Mouse (Mus musculus): Measurements from ENCODE around the gene Slc35d2.
"Not testable (repeated sequence)": the region's sequence is repeated elsewhere in the genome, so short reads cannot be mapped to it uniquely, and the experiment has no call there.

Slc35d2 gene

DNA sequence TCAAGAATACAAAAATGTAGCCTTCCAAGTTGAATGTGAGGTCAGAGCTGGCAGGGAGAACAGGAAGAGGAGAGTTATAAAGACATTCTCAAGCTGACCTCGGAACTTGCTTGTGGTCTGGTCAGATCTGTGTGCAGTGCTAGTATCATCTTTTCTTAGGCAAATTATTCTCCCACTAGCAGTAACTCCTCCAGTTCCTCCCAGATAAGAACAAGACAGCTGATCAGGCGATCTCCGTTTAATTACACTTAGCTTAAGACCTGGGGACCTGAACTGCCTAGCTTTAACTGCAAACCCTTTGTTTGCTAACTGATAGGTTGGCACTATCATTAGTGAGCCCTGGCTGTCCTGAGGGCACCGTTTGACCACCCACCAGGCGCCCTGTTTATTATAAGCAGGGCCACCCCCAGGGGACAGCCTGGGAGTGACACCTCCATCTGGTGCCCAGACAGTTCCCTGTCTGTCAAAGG, 20.8 kb downstream of the Slc35d2 start:
- DNase-seq, result no peak

DNA sequence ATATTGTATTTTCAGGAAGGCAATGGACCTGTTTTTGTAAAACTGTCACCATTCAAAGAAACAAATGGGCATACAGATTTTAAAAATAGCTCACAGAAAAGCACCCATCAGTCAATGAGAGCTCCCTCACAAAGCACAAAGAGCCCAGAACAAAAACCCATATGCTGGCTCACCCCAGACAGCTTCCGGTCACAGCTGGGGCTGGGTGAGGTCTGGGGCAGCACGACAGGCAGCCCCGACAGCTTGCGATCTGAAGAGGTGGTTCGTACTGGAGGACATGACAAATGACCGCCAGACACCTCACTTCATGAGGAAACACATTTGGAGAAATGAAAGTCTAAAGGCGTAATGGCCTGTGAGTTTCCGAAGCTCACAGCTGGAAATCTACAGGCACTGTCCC, 21.6 kb downstream of the Slc35d2 start:
- no peak for DNase-seq

DNA sequence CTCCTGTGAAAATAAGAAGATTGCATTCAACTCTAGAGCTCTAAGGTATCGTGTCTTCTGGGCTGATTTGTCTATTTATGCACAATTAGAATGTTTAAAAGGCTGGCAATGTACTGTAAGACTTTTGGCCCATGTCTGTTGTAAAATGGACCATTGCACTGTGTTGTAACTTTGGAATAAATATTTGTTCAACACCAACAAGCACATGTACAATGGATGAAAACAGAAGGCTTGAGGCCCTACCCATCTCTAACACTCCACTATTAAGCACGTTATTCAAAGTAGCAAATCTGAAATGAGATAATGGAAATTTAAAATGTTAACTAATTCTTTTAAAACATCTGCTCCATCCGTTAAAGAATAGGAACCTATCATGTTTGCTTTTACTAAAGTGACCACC, 22.1 kb downstream of the Slc35d2 start:
- DNase-seq, result no peak

DNA sequence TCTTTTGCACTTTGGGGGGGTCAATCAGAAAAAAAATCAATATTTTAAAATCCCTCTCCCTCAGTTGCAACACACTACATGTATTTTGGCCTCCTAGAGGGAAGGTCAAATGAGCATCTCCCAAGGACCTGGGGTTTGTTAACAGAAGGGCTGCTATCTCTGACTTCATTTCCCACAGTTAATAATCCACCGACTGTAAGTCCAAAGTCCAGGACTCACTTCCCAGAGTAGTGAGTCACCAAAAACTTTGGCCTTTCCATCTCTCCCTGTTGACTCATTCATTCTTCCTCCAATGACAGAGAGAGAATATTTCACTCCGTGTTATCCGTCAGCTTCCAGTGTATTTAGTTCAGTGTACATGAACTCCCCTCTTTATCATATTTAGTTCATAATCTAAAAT, 23.5 kb downstream of the Slc35d2 start:
- no peak for DNase-seq

DNA sequence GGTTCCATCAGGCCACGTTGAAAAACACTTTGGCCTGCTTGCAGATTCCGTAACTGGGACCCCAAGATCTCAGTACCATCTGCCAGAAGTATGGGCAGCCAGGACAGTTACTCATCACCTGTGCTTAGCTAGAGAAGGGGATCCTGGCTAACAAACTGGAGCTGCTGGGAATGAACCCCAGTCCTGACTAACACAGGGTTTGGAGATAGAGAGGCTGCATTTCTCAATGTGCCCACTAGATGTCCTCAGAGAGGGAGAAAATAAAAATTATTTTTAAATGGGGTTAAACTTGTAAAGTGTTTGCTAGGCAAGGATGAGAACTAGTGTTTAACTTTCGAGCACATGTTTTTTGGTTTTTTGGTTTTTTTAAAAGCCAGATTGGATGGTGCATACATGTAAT, 29.0 kb downstream of the Slc35d2 start:
- DNase-seq, result peak; percentile 52

DNA sequence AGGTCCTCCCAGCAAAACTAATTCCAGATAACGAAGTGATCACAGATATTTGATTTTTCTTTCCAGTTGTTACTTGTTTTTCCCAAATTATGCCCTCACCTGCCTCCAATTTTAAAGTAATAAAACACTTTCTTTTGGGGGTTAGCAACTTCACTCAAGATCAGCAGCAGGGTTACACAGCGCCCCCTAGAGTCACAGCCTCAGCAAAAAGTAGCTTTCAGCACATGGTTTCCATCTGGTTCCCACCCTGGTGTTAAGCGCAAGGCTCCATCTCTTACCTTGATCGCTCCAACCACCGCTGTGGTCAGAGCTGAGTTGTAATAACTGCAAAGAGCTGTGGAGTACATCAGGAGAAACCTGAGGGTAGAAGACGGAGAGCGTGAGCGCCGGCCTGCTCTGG, 30.2 kb downstream of the Slc35d2 start:
- DNase-seq, result no peak

DNA sequence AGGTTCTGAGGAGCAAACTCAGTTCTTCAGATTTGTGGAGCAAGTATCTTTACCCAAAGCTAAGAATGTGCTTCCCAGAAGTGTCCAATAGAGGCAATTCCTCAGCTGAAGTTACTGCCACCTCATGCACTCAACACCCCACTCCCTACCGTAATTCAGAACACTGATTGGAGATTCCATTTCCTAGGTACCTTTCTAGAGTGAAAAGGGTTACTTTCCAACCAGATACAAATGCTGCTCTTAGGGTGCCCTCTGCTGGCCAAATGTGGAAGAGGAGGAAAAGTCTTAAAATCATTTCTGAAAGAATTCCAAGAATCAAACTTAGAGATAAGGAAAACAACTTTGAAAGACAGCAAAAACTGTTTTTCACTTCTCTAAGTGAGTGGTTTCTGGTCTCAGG, 35.8 kb downstream of the Slc35d2 start:
- peak; percentile 71 for DNase-seq

DNA sequence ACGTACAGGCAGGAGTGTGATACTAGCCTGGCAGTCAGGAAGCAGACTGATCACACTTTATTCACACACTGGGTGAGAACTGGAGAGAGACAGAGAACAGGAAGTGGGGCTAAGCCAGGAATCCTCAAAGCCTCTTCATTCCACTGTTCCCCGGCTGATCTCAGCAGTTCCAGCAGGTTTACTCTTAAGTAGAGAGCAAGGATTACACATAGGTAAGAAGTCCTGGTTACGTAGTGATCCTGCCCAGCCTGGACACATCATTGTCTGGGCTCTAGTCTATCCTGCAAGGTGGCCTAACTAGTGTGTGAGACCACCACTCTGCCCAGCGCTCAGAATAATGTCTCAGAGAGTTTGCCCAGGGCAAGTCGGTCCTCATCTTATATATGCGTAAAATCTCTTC, 36.4 kb downstream of the Slc35d2 start:
- DNase-seq, result no peak

DNA sequence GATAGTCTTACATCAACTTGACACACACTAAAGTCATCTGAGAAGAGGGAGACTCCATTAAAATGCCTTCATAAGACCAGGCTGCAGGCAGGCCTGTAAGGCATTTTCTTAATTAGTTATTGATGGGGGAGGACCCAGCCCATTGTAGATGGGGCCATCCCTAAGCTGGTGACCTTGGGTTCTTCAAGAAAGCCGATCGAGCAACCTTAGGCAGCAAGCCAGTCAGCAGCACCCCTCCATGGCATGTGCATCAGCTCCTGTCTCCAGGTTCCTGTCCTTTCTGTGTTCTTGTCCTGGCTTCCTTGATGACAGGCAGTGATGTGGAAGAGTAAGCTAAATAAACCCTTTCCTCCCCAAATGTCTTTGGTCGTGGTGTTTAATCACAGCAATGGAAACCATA, 37.0 kb downstream of the Slc35d2 start:
- DNase-seq, result no peak

DNA sequence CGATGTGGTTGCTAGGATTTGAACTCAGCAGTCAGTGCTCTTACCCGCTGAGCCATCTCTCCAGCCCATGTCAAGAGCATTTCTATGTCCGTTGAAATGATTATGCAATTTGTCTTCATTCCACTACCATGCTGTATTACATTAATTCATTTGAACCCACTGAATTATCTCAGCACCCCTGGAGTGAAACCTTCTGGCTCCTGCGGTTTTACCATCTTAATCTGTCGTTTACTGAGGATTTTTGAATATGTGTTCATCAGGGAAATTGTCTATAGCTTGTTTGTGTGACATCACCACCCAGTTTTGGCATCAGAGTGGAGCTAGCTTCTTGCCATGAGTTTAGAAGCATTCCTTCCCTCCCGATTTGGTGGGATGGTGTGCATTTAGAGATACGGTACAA, 38.2 kb downstream of the Slc35d2 start:
- no peak for DNase-seq

DNA sequence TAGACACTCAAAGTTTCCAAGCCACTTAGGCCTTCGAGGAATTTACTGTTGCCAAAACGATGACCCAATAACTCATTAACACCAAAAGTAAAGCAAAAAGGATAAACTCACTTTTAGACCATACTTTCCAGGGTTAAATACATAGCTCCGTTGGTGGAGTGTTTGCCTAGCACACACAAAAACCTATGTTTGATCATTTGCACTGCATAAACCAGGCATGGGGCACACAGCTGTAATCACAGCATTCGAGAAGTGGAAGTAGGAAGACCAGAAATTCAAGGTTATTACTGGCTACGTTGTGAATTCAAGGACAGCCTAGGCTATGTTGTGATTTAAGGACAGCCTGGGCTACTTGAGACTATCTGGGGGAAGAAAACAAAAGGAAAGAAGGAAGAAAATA, 38.9 kb downstream of the Slc35d2 start:
- DNase-seq, result no peak

DNA sequence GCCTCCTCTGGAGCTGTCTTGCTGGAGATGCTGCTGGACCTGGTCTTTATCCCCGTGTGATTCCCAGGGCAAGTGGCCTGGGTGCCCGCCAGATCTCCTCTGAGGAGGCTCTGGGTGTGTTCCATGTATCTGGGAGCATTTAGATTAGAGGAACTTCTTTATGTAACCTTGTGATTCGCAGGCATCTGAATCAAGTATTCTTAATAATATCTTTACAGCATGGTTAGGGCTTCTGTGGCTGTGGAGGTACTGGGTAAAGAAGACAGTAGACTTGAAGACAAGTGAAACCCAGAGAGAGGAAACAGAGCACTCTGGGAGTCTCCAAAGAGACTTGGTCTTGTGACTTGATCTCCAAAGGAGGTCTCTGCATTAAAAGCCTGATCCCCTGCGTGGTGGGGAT, 40.0 kb downstream of the Slc35d2 start, which contains the start of gene Hsd17b3:
Hsd17b3 (minus strand) TSS at position 101 of the 400 bp plus-strand sequence.
- DNase-seq, result no peak

DNA sequence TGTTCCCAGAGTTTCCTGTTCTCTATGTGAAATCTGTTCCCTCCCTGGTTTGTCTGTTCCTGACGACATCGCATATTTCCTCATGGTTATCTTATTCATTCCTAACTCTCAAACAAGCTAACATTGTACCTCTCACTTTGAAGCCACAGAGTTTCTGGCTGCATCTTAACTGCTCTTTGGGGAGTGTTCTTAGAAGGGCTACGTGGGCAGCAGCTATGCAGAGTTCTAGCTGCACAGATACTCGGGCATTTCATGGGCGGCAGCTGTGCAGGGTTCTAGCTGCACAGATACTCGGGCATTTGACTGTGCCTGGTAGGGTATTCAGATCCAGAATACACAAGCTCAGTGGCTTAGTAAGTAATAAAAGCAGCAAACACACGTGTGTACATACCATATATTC, 41.1 kb downstream of the Slc35d2 start:
- DNase-seq, result no peak

DNA sequence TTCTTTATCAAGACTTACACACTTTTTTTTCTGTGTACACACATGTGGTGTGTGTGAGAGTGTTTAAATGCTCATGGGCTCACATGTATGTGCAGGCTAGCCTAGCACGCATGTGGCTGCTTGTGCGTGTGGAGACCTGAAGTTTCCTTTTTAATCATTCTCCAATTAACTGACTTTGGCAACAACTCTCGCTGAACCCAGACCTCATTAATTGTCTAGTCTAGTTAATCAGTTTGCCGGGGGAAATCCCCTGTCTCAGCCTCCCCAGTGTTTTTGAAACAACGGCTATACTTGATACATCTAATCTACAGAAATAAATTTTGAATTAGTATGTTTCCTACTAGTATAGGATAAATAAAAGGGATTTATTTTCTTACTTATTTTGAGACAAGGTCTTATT, 43.1 kb downstream of the Slc35d2 start:
- no peak for DNase-seq

DNA sequence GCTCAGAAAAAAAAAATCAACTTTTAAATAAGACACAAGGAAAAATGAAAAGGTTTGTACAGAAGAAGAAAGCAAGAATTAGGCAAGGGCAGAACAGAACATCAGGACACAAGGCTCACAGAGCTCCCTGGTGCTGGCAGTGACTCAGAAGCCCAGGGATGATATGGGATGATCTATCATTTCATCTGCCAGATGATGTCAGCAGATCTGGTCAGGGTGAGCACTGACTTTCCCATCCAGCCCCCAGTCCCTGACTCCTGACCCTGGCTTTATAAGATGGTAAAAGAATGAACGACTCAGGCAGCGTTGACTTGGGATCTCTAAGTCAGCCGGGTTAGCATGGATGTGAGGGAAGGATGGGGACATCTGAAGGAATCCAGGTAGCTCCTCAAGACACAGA, 45.8 kb downstream of the Slc35d2 start:
- DNase-seq, result no peak

DNA sequence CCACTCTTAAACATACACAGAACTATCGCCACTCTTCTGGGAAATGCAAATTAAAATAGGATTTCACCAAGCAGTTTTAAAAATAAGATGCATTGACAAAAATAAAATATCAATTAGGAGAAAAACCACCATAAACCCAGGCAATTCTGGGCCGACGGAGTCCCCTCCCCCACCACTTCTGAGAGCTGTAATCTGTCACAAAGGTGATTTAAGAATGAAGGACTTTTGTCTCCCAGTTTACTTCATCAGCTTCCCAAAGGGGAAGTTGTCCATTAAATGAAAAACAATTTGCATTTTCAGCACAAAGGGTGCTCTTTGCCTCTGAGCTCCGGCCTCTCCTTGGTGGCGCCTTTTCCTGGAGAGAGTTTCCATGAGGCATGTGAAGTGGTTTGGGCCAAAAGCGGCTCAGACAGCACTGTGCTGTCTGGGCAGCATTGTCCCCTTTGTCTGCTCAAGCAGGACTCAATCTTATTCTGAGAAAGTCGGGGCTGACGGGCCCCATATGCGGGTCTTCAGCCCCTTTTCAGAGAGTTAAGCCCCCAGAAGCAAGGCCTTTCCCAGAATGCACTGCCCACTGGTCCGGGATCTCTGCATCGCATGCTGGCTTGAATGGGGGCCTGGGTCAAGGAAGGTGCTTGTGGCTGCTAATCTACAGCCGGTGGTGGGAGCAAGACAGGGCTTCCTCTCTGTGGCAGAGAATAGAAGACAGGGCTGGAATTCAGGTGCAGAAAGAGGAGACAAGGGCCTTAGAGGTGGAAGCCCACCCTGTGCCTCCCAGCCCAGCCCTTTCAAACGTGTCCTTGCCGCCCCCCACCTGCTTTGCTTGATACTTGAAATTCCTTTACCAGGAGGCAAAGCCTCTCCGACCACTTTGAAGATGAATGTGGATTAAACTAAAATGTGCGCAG, 47.9 kb downstream of the Slc35d2 start:
- no peak for DNase-seq

DNA sequence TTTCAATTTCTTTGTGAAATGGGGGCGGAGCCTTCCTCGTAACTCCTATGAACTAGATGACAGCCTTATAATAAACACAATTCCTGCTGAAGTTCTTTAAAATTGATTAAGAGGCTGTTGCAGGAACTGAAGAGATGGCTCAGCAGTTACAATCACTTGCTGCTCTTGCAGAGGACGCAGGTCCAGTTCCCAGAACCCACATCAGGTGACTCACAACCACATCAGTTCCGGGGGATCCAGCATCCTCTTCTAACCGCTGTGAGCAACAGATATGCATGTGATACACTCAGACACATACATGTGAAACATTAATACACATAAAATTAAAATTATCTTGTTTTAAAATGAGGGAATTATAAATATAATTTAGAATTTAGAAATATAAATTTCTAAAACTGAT, 51.6 kb downstream of the Slc35d2 start:
- DNase-seq, result no peak

DNA sequence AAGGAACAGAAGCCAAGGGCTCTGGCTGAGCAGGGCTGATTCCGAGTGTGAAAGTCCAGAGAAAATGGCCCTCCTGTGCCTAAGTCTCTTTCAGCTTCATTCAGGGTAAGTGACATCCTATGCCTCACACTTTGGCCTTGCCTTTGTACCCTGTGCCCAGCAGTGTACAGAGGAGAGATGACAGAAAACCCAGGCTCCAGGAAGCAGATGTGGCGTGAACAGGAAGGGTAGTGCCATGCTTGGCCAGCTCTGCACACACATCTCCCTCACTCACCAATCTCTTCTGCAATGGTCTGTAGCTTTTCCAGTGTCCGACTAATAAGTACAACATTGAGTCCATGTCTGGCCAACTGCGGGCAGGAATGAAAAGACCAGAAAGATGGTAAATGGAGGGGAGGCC, 53.1 kb downstream of the Slc35d2 start:
- no peak for DNase-seq

DNA sequence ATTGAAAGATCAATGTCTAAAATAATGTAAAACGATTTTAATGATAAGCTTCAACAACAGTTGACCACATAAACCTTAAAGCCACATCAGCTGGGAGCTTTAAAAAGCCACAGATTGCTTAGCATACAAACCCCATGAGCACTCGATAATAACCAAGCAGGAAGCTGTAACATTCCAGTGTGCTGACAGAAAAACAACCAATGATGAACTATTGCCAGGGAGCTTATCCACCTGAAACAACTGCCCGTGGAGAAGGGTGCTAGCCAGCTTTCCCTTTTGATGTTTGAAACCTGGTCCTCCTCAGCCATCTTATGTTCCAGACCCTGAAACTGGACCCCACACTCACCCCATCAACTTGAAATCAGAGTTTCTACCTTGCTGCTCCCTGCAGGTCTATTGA, 62.5 kb downstream of the Slc35d2 start:
- DNase-seq, result no peak

DNA sequence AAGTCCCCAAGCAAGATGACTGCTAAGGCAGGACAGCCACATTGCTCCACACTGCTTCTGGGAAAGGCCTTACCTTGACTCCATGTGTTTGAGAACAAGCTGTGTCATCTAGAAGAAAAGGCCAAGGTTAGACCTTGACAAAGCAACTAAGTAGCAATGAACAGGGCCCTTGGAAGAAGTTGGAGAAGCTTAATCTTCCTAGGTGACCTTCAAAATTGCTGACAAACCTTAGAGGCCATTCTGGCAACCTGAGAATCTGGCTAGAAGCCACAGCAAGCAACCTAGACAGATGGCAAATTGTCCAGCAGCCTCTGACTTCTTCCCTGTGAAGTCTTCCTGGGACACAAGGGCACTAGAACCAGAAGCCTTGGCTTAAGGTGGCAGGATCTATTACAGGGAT, 64.9 kb downstream of the Slc35d2 start:
- DNase-seq, result no peak

DNA sequence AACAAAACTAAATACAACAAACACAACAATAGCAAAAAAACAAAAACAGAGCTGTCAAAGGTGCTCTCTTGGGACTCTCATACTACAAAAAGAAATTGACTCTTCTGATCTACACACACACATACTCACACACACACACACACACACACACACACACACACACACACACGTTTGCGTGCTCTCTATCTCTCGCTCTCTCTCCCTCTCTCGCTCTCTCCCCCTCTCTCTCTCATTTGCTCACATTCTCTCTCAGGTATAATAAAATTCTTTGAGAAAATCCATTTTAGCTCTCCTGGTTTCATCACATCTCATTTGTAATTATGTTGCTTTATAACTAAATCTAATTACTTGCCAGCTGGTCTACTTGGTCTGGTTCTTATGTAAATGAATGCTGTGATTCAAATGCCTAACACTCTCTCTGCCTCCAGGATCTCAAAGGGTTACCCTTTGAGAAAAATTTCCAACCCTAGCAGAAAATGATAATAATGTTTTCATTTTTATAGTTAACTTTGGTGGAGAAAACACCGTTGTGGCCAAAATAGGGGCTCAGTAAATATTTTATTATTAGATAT, 68.1 kb downstream of the Slc35d2 start:
- no peak for DNase-seq

DNA sequence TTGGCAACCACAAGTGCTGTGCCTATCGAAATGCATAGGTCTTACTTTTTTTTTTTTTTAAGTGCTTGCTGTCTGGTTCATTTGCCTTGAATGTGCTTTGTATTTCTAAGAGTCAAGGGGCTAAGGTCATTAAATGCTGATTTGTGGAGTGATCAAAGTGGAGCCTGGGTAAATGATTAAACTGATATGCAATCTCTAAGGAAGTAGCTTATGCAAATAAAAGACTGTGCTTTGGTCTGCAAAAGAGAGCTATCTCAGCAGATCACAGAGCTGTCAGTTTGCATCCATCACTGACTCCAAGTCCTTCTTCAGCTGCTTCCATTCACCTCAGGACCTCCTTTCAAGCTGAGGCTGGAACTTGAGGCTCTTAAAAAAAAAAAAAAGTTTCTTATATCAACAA, 75.2 kb downstream of the Slc35d2 start:
- no peak for DNase-seq

DNA sequence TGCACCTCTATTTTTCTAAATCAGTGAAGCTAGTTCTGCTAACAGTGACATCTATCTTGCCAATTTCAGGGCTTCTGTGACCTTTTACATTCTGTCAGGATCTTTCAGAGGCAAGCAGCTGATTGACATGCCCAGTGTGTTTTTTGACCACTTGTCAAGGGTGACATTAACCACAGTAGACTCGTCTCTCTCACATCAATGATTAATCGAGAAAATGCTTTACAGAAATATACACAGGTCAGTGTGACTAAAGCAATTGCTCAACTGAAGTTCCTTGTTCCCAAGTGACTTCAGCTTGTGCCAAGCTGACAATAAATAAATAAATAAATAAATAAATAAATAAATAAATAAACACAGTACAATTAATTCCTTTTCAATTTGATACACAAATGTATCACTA, 76.9 kb downstream of the Slc35d2 start:
- DNase-seq, result not testable (repeated sequence)

DNA sequence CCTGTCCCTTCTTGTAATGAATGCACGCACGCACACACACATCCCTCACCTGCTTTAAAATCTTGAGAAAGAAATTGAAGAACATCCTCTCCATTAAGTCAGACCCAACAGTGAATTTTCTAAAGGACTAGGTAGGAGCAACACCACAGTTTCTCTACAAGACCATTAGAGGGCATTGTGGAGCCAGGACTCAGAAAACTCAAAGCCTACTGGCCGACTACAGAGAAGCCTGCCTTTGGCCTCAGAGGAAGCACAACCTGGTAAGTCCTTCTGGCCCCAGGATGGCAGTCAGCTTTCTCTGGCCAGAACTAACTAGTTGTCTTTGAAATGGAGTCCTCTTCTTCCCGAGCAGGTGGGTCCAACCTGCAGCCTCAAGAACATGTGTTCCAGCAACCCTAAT, 78.3 kb downstream of the Slc35d2 start:
- no peak for DNase-seq

DNA sequence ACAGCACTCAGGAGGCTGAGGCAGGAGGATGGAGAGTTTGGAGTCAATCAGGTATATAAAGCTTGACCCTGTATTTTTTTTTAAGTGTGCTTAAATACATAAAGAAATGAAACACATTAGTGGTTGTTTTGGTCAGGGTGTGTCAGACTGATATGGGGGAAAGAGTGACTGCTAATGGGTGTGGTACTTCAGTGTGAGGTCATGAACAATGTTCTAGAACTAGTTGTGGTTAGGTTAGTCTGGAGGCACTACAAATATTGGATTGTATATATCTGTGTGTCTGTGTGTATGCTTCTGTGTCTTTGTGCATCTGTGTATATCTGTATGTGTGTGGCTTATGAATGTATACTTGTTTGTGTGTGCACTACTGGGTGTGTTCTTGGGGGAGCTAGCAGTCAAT, 79.6 kb downstream of the Slc35d2 start:
- no peak for DNase-seq
